Mouse (Mus musculus) bone marrow, adult 2 months (tissue): ENCODE measurements around the gene Rapgef3. TPM values are rescaled to one million over a fixed set of nuclear protein-coding genes. Genes with fewer than 3 reads are reported as not detected.

Experiments
- H3K27ac ChIP-seq: fragments of 200-500 bp; 2 replicates; pipeline ENCODE4 v1.5.1; 2012; ENCODE audit warnings: low read depth, mild to moderate bottlenecking, control low read depth, inconsistent platforms, low read length; ENCODE audit not compliant: control insufficient read depth, poor library complexity, insufficient read depth
- H3K4me1 ChIP-seq: fragments of 200-500 bp; 2 replicates; pipeline ENCODE4 v1.6.1; 2011; ENCODE audit warnings: low read length; ENCODE audit not compliant: control insufficient read depth, insufficient read depth
- H3K4me3 ChIP-seq: fragments of 200-500 bp; replicated peaks from 2 replicates; pipeline ENCODE3; 2011; ENCODE audit warnings: mild to moderate bottlenecking, low read depth, low read length, control low read depth; ENCODE audit not compliant: control insufficient read depth
- CTCF ChIP-seq: fragments of 200-500 bp; IDR thresholded peaks from 2 replicates; pipeline ENCODE4 v1.5.1; 2011; ENCODE audit warnings: low read length, control low read depth; ENCODE audit not compliant: control insufficient read depth, insufficient read depth
- POLR2A ChIP-seq: fragments of 200-500 bp; IDR thresholded peaks from 2 replicates; pipeline ENCODE4 v1.6.1; 2011; ENCODE audit warnings: low read depth, mild to moderate bottlenecking, control low read depth, low read length, borderline replicate concordance; ENCODE audit not compliant: control insufficient read depth
- WGBS: fragments of 180-500 bp; shearing (Covaris S2); methylation state at CpG from one replicate; pipeline ENCODE4 v1.1.7; 2018; 5-methylcytosine and 5-hydroxymethylcytosine counted together
- polyA plus RNA-seq: library from polyadenylated mRNA; stranded (reverse); fragments of >200 nt; gene quantifications from 2 replicates; pipeline ENCODE4 v1.2.4, GENCODE M21; 2011; ENCODE audit warnings: low replicate concordance; ENCODE audit not compliant: missing spikeins, insufficient read depth, insufficient read length

Rapgef3 gene
- polyA plus RNA-seq, 1 experiment: 17.0 TPM

- TF ChIP-seq CTCF (peak; percentile 84), POLR2A (no peak)
- Histone ChIP-seq H3K4me1 (peaks cover 8% of the 10 kb centered on the region), H3K27ac (no peak overlapping the region), H3K4me3 (no peak overlapping the region)
- WGBS: 55% methylated on average over 20 of the region's 20 CpGs
Observed at GRCm38 (mm10) chr15:97789761-97790505, 22.2 kb upstream of the Rapgef3 start.

- H3K27ac ChIP-seq: peak overlapping the region; percentile 24
- 47% methylated on average over 6 of the region's 6 CpGs for WGBS
- peaks cover 8% of the 10 kb centered on the region for H3K4me1 ChIP-seq
- TF ChIP-seq POLR2A (no peak), CTCF (no peak)
- H3K4me3 ChIP-seq: no peak overlapping the region
Observed at GRCm38 (mm10) chr15:97788821-97789220, 21.0 kb upstream of the Rapgef3 start.

- Histone ChIP-seq H3K4me3 (no peak overlapping the region), H3K27ac (peak overlapping the region; percentile 14), H3K4me1 (peaks cover 8% of the 10 kb centered on the region)
- TF ChIP-seq CTCF (no peak), POLR2A (no peak)
- WGBS: 48% methylated on average over 19 of the region's 19 CpGs
Observed at GRCm38 (mm10) chr15:97787799-97788667, 20.3 kb upstream of the Rapgef3 start.

- TF ChIP-seq POLR2A (no peak), CTCF (no peak)
- WGBS: 20% methylated on average over 7 of the region's 7 CpGs
- H3K27ac ChIP-seq: peak overlapping the region; percentile 14
- peaks cover 8% of the 10 kb centered on the region for H3K4me1 ChIP-seq
- no peak overlapping the region for H3K4me3 ChIP-seq
Observed at GRCm38 (mm10) chr15:97787148-97787798, 19.5 kb upstream of the Rapgef3 start.

- TF ChIP-seq POLR2A (no peak; the same call in 1 of the 2 replicates), CTCF (no peak)
- Histone ChIP-seq H3K27ac (peak overlapping the region; percentile 72), H3K4me1 (peaks cover 8% of the 10 kb centered on the region), H3K4me3 (peak overlapping the region; percentile 32)
- whole genome bisulfite sequencing: 8% methylated on average over 10 of the region's 10 CpGs
Observed at GRCm38 (mm10) chr15:97786412-97787112, 18.8 kb upstream of the Rapgef3 start.

GRCm38 (mm10) chr15:97785731-97786411 lies 18.1 kb upstream of the Rapgef3 start:
- peaks cover 10% of the 10 kb centered on the region for H3K4me1 ChIP-seq
- peak overlapping the region; percentile 37 for H3K4me3 ChIP-seq
- TF ChIP-seq POLR2A (peak; percentile 74), CTCF (no peak)
- H3K27ac ChIP-seq: peak overlapping the region; percentile 72
- WGBS: 26% methylated on average over 9 of the region's 9 CpGs

- no peak for TF ChIP-seq CTCF
- no peak for TF ChIP-seq POLR2A
- Histone ChIP-seq H3K4me1 (peaks cover 10% of the 10 kb centered on the region), H3K4me3 (peak overlapping the region; percentile 81), H3K27ac (peak overlapping the region; percentile 85)
- 3% methylated on average over 45 of the region's 45 CpGs for WGBS
Observed at GRCm38 (mm10) chr15:97784561-97785161, 16.9 kb upstream of the Rapgef3 start.
